Mouse (Mus musculus): ENCODE results near the gene Txn2.

The Txn2 gene

DNA sequence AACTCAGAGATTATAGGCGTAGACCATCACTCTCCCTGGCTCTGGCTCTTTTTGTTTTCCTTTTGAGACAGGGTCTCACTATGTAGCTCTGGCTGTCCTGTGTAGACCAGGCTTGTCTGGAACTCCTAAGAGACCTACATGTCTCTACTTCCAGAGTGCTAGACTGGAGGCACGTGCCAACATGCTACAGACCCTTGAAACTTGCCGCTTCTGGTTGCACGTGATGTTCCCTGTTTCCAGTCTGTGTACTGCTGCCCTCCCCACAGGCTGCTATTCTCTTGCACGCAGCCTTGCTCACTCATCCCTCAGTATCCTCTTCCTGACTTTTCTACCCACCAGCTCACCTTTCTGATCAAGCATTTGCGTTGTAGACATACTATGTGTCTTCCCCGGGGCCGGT lies 22.7 kb downstream of the Txn2 start:
- no peak for DNase-seq

DNA sequence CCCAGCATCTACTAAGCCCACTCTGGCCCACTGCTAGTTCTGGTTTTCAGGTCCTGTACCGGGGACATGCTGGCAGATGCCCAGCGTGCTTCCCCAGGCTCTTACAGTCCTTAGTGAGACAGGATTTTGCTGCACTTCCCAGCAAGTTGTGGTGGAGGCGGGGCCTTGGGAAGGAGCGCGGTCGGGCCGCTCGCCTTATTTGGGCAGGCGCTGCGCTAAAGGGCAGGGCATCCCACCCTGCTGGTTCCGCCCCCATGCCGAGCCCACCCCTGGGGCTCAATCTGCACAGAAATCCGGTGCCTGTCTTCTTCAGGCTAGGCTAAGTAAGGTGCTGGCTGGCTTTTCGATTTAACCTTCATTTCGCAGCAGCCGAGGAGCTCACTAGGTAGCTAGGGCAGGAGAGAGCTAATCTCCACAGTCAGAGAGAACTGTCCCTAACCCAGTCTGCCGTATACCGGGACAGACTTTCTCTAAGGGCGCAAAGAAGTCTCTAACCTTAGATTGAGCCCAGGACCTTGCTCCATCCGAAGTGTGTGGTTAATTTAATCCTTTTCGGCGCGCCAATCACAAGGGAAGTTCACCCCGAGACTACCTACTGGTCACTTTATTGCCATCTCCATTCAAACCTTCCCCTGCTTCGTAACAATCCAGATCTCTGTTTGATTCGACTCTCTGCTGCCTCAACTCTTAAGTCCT lies 23.4 kb downstream of the Txn2 start:
- peak; percentile 46 to 62 for DNase-seq

DNA sequence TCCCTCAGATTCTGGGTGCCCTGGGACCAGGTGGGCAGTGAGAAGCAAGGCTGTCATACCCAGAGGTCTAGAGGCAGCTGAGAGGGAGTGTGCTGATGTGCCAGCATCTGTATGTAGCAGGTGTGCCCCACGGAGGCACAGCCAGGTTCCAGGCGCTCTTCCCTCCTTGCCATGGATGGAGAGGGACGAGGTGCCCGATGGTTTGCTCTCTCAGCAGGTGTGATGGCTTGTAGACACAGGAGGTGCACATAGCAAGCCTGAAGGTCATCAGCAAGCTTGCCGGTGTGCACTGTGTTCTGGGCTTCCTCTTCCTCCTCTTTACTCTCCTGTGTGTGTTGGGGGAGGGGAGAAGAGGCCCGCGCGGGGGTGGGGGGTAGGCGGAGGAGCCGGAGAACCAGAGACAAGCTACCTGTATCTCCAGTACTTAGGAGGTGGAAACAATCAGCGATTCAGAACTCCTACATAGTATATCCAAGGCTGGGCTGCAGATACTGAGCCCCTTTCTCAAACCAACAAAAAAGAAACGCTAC lies 24.4 kb downstream of the Txn2 start:
- DNase-seq: no peak

DNA sequence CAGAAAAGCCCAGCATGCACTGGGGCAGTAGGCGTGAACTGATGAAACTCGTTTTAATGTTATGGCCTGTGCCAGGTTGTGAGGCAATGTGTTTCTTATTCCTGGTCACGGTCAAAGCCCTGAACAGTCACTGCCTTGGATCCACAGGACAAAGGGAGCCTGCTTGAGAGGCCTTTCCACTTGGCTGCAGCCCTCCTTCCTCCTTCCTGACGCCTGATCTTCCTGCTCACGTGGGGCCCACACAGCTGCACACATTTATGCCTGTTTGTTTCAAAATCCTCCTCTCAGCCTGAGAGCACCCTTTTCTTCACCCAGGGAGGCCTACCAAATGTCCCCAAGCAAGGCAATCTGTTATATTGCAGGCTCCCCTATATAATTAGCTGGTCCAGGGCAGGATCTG lies 25.6 kb downstream of the Txn2 start:
- no peak for DNase-seq

DNA sequence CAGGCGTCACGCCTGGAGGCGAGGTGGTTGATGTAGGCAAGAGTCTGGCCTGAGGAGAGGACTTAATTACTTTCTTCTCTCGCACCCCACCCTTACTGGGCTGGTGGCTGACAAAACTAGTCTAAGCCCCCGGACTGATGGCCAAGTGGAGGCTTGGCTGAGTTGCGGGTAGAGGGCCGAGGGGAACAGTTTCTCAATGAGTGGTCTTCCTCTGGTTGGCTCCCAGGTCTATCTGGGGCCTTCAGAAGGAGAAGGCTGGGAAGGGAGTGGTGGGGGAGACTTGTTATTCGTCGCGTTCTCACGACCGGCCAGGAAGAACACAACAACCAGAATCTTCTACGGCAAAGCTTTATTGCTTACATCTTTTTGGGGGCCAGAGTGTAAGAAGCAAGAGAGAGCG lies 33.9 kb downstream of the Txn2 start:
- DNase-seq: no peak

GRCm38 (mm10) chr15:77893292-77893691 lies 35.5 kb downstream of the Txn2 start:
- DNase-seq: no peak

GRCm38 (mm10) chr15:77892420-77892819 lies 36.4 kb downstream of the Txn2 start:
- no peak for DNase-seq

- no peak for DNase-seq
Measured at GRCm38 (mm10) chr15:77891766-77892165, 37.0 kb downstream of the Txn2 start.

DNA sequence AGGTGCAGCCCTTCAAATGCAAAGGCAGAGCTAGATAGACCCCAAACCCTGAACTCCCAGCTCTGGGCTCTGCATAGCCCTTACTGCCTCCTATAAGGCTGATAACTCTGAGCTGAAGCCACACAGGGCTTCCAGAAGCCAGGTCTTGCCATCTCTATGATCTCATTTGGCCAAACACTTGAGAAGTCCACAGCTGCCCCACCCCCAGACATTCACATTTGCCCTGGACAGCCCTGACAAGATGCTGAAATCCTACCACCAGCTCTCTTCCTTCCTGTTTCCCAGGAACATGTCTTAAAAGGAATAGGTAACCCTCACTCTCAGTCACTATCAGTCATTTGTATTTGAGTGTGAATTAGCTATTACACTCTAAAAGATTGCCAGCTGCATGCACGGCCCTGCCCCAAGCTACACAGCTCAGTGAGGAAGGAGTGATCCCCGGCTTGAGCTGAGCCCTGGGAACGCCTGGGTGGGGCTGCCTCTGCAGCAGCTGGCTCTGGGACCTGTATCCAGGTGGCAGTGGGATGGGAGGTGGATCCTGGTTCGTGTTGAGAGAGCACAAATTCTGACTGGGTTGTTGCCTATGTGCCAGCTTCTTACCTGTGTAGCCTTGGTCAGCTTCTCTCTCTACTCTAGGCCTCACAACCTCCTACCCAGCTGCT lies 38.9 kb downstream of the Txn2 start:
- DNase-seq: no peak

DNA sequence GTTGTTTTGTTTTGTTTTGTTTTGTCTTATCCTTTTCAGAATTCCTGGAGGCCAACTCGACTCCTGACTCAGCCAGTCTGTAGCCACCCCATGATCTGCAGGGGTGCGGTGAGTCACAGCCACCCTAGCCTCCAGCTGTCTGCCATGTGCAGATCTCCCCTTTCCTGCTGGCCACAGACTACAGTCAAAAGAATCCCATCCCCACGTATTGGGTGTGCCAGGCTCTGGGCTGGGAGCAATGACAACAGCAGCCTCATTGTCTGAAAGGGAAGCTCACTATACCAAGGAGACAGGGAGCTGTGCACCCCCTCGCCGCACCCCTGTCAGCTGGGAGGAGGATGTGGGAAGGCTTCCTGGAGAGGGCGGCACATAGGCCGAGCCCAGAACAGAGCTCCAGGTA lies 40.5 kb downstream of the Txn2 start:
- no peak for DNase-seq

GRCm38 (mm10) chr15:77887093-77887488 lies 41.7 kb downstream of the Txn2 start:
- DNase-seq: no peak

GRCm38 (mm10) chr15:77886369-77887092 lies 42.3 kb downstream of the Txn2 start:
- DNase-seq: no peak

GRCm38 (mm10) chr15:77885945-77886344 lies 42.9 kb downstream of the Txn2 start:
- no peak for DNase-seq

GRCm38 (mm10) chr15:77885159-77885558 lies 43.6 kb downstream of the Txn2 start:
- no peak for DNase-seq

- DNase-seq: no peak
Measured at GRCm38 (mm10) chr15:77883697-77884010, 45.2 kb downstream of the Txn2 start.

DNA sequence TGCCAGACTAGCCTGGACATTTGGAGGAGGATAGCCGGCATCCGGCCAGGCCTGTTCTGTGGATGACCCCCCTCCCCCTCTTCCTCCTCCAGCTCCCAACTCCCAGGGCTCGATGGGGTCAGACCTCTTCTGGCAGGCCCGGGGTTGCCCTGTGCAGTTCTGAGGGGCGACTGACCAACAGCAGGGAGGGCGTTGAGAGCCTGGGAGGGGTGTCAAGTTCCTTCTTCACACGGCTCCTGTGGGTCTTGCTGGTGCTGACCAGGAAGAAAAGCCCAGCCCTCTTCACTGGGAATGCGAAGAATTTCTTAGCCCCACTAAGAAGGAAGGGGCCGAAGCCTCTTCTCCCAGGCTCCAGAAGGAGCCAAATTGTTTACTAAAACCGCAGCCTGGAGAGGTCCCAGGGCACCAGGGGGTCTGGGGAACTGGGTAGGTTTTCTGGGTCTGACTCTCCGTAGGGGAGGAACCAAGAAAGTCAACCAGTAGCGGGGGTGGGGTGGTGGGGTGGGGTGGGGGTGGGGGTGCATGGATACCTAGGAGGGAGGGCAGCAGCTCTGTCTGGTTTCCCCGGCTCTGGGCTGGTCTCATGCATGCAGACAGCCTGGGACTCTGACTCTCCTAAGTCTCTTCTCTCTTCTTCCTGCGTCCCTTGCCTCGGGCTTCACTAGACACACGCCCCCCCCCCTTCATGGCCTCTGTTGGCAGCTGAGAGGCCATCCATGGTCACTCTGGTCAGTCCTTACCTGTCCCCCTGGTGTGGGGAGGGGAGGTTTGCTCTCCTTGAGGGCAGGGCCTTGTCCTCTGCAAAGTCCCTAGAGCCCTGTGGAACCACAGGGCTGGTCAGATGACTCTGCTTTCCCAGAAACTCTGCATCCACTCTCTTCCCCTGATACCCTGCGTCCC lies 45.8 kb downstream of the Txn2 start:
- no peak for DNase-seq

DNA sequence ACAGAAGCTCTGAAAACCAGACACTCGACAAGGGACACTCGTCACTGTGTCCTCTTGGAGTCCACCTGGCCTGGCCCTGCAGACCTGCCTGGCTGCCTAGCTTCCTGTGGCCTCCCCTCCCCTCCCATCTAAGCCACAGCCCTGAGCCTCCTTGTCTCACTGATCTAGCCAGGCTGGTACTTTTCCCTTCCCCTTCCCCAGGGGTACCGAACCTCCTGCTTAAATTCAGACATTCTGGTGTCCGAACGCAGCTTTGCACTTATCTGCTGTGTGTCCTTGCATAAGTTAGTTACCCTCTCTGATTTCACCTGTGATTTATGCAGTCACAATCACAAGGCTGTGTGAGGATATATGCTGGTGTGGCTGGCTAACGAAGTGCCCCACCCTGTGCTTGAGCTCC lies 46.5 kb downstream of the Txn2 start:
- DNase-seq: no peak

GRCm38 (mm10) chr15:77881698-77882097 lies 47.1 kb downstream of the Txn2 start:
- DNase-seq: no peak

GRCm38 (mm10) chr15:77880738-77881137 lies 48.1 kb downstream of the Txn2 start:
- no peak for DNase-seq

DNA sequence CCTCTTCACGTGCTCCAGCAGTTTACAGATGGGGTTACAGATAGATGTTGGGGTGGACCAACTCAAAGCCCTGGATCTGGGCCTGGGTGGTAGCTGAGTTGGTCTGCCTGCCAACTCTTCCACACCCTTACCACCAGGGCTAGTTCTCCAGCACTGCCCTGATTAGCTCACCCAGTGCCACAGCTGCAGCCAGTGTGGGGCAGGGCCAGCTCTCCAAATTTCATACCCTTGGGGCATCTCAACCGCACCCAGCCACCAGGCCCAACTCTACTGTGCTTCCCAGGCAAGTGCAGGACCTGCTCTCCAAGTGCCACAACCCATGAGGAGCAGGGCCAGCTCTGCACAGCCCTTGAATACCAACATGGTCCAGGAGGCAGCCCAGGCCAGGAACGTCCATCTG lies 49.0 kb downstream of the Txn2 start:
- DNase-seq: no peak

GRCm38 (mm10) chr15:77877209-77877608 lies 51.6 kb downstream of the Txn2 start:
- DNase-seq: no peak

- DNase-seq: no peak
Measured at GRCm38 (mm10) chr15:77876716-77877115, 52.1 kb downstream of the Txn2 start.

- DNase-seq: no peak
Measured at GRCm38 (mm10) chr15:77875953-77876352, 52.9 kb downstream of the Txn2 start.
